Mouse (Mus musculus) c-Kit-negative CD71-positive TER-119-positive erythroid progenitor cells, embryonic 14.5 days (primary cell): ENCODE measurements around the gene Cep128.
"Not testable (repeated sequence)": the region's sequence is repeated elsewhere in the genome, so short reads cannot be mapped to it uniquely, and the experiment has no call there.

Experiments used
- DNase-seq: peaks from one replicate; pipeline ENCODE4 v3.0.0-alpha.2; 2013; ENCODE audit warnings: low read depth, low spot score

Cep128 gene

GRCm38 (mm10) chr12:91384281-91385017, at the start of gene Cep128, which contains the start of gene Tshr:
Gene Cep128, minus strand, starts transcription at chr12:91384409.
Gene Tshr, plus strand, starts transcription at chr12:91384563.
- peak; percentile 91 for DNase-seq

GRCm38 (mm10) chr12:91427129-91427528, 42.9 kb upstream of the Cep128 start:
- no peak for DNase-seq

- no peak for DNase-seq
Observed at GRCm38 (mm10) chr12:91426499-91426898, 42.3 kb upstream of the Cep128 start.

- no peak for DNase-seq
Observed at GRCm38 (mm10) chr12:91423125-91423820, 39.1 kb upstream of the Cep128 start.

DNA sequence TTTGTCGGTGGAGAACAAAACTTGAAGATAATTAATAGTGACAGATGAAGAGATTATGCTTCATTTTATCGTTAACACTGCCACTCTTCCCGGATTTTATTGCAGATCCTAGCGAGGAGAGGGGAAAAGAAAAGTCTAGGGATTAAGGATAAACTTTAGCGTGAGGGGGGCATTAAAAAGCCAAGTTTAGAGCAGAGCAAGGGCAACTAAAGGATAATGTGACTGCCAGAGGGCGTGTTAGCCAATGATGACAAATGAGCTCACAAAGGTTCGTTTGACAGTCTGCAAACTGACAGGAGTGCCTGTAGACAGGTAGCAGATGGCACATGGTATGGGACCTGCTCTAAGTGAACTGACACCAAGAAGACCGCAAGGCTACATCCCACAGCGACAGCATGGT, 37.1 kb upstream of the Cep128 start:
- DNase-seq, result no peak

DNA sequence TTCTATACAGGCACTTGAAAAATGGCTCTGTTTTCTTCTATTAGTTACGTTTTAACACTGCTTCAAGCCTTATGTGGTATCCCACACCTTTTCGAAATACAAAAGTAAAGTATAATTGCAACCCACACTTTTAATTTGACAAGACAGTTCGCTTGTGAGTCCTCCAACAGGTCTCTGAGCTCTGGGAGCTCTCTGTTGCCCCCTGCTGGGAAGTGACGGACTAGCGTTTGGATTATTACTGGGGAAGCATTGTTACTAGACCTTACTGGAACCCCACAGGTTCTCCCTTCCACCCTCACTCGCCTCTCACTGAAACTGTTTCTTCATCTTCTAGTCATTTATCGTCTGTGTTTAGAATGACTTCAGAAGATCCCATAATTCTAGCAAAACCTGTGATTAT, 34.6 kb upstream of the Cep128 start:
- DNase-seq, result peak; percentile 27

DNA sequence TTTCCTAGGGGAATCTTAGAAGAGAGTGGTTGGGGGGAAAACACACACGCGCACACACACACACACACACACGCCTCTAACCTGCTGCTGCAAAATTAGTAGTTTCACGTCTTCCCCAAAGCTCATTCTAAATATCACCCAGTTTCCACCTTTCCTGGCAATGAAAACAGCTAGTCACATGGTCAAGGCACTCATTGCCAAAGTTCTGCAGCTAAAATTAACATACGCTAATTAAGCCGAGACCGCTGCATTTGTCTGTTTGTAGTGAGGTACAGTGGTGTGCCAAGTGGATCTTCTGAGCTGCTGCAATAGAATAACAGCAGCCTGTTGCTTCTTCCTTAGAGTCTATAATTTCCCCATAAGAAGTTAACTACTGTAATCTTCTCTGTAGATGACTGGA, 32.6 kb upstream of the Cep128 start:
- no peak for DNase-seq

GRCm38 (mm10) chr12:91415112-91415511, 30.9 kb upstream of the Cep128 start:
- DNase-seq, result no peak

GRCm38 (mm10) chr12:91412461-91413182, 28.4 kb upstream of the Cep128 start:
- no peak for DNase-seq

DNA sequence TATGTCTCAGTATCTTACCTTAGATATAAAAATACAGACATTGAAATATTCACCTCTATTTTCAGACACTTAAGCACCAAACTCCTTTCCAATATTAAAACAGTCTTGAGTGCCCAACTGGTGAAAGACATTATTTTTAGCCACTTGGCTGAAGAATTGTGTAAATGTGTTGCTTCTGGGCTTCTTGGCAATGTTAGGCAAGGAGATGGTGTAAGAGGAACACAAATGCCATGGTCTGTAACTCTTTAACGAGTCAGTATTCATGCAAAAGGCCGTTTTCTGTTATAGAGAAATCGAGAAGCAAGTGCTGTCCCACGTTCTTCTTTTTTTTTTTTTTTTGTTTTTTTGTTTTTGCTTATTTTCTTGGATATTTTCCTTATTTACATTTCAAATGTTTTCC, 26.1 kb upstream of the Cep128 start:
- DNase-seq, result no peak

- DNase-seq, result no peak
Observed at GRCm38 (mm10) chr12:91401049-91401352, 16.8 kb upstream of the Cep128 start.

GRCm38 (mm10) chr12:91400232-91401048, 16.2 kb upstream of the Cep128 start:
- DNase-seq, result no peak

DNA sequence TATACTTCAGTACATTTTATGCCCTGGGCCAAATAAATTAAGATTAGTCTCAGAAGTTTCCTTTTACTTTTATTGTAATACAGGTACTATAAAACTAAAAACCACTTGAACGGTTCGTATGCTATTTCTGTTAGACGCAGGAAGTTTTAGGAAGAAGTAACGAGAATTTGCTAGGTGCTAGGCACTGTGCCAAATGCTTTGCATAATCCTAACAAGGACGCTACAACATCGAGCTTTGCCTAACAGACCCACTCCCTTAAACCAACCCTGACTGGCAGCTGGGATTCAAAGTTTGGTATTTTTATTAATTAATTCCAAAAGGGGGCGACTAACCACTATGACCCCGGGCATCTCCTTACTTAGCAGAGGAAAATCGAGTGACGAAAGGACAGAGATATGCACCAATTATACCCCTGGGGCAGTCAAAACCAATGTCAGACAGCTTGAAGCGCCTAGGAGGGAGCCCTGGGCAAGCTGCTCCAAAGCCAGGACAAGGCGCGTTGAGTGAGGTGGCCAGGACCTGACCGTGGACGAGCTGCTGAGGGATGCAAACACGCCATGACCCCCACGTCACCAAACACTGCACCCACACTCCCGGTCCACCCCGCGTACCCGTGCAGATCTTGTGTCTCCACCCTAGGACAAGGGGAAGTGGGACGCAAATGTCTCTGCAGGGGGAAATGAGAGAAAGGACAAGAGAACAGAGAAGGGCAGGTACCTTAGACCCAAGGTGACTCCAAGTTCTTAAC, 519 bp downstream of the Cep128 start:
- no peak for DNase-seq

DNA sequence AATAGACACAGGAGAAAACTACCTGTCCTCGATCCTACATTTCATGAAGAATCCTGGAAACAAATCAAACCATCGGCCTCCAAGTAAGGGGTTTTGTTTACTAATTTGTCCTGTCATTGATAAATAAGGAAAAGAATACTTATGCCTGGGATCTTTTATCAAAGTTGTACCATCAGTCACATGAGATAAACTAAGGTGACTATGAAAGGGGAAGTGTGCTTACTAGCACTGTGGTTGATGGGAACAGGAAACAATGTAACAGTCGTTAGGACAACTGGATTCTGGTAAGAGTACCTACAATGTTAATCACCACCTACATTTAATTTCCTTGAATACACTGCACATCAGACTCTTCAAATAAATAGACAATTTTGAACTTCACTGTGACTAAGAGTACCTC, 15.0 kb downstream of the Cep128 start:
- DNase-seq, result no peak

- peak; percentile 25 for DNase-seq
Observed at GRCm38 (mm10) chr12:91353783-91354182, 30.4 kb downstream of the Cep128 start.

- DNase-seq, result not testable (repeated sequence)
Observed at GRCm38 (mm10) chr12:91338656-91339055, 45.6 kb downstream of the Cep128 start.

- no peak for DNase-seq
Observed at GRCm38 (mm10) chr12:91327527-91327926, 56.7 kb downstream of the Cep128 start.

DNA sequence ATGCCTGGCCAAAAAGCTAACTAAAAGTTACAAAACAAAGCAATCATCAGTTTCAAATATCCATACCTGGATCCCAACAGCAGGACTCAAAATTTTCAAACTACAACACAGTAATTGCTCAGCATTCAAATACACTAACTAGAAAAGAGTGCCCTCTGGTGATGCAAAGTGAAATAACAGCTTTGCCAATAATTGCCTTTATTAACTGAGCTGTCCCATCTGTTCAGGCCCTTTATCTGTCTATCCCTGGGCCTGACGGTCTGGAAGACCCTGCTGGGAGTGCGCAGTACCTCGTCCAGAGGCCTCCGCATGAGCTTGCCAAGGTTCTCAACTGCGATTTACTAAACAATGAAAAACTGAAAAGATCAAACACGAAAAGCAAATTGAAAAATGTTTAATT, 58.1 kb downstream of the Cep128 start:
- peak; percentile 24 for DNase-seq

DNA sequence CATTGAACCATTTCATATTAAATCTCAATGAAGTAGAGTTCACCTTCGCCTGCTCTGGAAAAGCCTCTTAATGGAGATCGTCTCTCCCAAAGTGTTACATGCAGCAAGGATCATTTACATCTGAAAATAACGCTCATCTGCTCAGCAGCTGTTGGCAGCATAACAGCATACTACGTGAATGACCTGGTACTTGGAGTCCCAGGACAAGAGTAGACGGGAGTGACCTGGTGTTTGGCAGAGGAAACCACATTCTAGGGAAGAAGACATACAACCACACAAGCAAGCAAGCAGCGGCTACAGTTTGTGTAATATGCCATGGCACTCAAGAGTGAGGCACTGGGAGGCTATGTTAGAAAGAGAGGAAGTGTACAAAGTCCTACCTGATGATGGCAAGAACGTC, 69.2 kb downstream of the Cep128 start:
- no peak for DNase-seq

DNA sequence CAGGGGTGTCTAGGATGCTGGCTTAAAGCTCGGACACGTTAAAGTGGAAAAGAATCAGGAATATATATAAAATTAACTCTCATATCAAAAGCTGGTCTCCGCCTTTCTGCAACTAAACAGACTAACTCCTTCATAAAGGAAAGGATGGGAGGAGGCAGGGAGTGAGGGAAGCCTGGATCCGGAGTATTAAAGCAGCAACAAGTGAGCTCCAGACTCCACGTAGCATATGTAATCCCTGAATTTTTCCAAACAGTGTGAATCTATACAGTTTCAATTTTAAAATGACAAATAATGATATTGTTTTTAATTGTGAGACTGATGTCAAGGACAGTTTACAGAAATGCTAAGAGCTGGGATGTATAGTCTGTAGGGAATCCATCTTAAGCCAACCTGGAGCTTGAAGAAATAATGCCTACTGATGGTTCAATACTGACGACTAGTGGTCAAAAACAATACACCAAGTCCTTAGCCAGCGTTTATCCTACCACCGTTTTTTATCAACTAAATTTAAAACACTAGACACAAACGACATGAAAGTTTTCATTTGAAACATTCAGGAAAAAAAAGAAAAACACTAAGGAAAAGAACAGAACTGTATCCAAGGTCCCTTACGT, 70.1 kb downstream of the Cep128 start:
- no peak for DNase-seq

DNA sequence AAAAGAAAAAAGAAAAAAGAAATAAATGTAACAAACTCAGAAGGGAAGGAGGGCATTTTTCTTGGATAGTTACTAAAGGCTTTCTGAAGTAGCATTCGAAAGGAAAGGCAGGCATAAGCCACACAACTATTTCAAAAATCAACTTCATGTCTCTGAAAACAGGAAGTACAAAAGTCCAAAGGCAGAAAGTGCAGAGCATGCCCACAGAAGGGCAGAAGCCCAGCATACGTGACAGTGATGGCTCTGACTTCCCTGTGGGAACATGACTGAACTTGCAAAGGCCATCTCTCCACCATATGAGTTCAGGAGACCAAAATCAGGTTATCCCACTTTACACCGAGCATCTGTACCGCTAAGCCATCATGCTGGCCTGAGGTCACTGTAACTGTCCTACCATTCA, 71.6 kb downstream of the Cep128 start:
- no peak for DNase-seq
